Mouse (Mus musculus) frontal cortex, postnatal 36 days (tissue): ENCODE measurements at regions not wholly inside any gene's neighbourhood (a gene's known extent, or its start where the extent isn't known, plus 50 kb on each side); places are given as distances from the start of the nearest gene placed in this dataset.
A peak's percentile ranks its signal among the peaks of the same experiment; 100 is the strongest.
"Not testable (repeated sequence)": the region's sequence is repeated elsewhere in the genome, so short reads cannot be mapped to it uniquely, and the experiment has no call there.

Experiments used
- DNase-seq, 2 experiments: peaks; one replicate each; pipeline ENCODE4 v3.0.0; 2022; ENCODE audit warnings: low spot score in 2 of 2

DNA sequence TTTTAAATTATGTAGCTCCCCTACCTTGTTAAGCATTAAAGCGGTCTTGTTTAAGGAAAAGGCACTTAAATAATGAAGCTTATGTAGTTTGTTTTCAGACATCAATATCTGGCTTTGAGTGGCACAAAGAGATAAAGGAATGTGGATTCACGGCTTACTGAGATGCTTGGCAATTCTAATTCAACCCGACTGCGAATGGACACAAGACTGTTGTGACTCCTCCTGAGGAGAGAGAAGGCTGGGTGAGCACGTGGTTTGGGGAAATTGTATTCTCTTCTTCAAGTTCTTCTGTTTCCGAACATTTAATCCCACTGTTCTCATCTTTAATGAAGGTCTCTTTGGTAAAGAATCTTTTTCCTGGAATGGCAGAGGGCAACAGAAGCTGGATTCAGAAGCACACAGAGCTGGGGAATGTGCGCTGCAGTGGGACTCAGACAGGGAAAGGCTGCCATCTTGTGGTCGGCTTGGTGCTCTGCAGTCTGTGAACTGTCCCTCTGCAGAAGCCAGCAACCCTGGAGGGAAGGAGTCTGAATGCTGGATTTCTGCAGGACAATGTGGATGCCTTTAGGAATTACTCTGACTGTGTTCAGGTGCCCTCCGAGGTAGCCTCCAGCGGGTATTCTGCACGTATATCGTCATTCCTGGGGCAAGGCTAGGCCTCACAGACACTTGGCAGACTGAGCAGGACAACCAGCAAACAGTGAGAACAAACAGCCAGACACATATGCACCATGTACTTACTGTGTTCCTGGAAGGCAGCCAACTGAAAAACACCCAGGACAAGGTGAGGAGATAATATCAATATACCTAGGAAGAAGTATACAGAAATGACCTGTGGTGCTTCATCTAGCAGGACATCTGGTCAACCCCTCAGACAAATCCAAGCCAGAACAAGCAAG lies 54.0 kb upstream of the Pax1 start:
- DNase-seq = peak; percentile 69 to 78

DNA sequence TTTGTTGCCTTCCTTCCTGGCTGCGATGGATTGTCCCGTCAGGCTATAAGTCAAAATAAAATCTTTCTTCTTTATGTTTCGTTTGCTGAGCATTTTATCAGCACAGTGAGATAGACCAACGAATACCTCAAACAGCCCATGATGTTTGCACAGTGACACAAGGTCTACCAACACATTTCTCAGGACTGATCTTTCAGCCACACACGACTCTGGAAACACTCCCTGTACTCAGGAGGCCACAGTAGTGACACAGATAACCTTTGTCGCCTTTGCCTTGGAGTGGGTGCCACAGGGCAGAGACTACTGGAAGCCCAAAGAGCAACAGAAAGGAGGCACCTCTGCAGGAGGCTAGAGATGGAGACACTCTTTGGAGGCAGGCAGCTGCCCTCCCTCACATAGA lies 55.0 kb upstream of the Pax1 start:
- DNase-seq = no peak

GRCm38 (mm10) chr2:147305262-147305661 lies 56.5 kb upstream of the Pax1 start:
- peak; percentile 19 to 66 for DNase-seq

DNA sequence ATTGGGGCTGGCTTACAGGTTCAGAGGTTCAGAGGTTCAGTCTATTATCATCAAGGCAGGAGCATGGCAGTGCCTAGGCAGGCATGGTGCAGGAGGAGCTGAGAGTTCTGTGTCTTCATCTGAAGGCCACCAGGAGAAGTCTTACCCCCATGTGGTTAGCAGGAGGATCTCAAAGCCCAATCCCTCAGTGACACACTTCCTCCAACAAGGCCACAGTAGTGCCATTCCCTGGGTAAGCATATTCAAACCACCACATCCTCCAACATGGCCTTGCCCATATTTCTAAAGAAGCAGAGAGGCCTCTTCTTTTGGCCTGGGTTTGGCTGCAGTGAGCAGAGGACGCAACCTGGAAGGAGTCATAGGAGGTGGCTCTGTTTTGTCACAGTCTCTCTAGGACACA lies 61.2 kb upstream of the Pax1 start:
- no peak for DNase-seq

- no peak for DNase-seq
Measured at GRCm38 (mm10) chr2:147299359-147299758, 62.4 kb upstream of the Pax1 start.

DNA sequence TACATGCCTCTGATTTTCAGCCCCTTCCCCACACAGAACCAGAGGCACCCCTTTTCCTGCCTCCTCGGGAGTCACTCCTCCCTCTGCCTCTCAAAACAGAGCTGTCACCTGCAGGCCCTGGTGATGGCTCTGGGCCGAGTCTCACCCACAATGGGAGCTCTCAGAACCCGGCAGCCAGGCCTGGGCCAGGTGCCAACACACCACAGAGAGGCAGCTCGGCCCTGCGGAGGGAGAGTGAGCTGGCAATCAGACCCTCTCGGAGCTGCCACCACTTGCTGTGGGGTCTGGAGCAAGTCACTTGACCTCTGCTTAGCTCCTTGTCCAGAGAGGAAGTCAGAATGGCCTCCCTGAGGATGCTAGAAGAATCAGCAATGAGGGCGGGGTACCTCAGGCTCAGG lies 63.2 kb upstream of the Pax1 start:
- DNase-seq = peak; percentile 71 to 82

- no peak for DNase-seq
Measured at GRCm38 (mm10) chr2:147297876-147298498, 63.7 kb upstream of the Pax1 start.

GRCm38 (mm10) chr2:147294926-147295325 lies 66.8 kb upstream of the Pax1 start:
- not testable (repeated sequence) for DNase-seq

GRCm38 (mm10) chr2:147293294-147293688 lies 68.4 kb upstream of the Pax1 start:
- no peak for DNase-seq

GRCm38 (mm10) chr2:147292387-147293293 lies 69.1 kb upstream of the Pax1 start:
- DNase-seq = no peak

DNA sequence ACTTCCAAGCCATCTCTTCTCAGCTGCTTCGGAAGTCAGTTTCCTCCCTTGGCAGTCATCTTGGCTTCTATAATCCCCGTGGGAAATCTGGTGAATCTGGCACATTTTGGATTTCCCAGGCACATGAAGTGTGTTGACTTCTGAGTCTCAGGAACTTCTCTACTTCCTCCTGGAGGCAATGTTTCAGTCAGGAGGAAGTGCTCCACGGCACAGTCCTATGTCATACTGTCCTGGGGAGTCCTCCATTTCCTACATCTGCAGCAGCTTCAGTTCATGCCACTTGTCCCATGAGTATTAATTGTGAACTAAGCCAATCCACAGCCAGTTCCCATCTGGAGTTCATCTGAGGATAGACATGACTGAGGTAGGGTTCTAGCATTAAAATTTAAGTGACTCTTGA lies 78.3 kb upstream of the Pax1 start:
- no peak for DNase-seq

- DNase-seq = no peak
Measured at GRCm38 (mm10) chr2:147277636-147278035, 83.6 kb upstream of the Nkx2-2 start.

DNA sequence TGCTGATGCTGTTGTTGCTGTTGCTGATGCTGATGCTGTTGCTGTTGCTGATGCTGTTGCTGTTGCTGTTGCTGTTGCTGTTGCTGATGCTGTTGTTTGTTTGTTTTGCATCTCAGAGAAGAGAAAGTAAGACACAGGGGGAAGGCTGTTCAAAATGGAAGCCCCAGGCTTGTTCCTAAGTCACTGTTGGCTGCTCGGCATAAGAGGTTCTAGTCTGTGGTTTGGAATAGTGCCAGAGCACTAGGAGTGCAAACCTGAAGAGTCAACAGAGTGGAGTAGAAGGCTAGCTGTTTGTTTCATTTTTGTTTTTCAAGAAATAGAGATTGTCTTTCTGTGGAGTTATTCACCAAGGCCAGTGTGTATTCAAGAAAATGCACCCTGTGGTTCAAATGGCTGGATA lies 75.1 kb upstream of the Nkx2-2 start:
- no peak for DNase-seq

DNA sequence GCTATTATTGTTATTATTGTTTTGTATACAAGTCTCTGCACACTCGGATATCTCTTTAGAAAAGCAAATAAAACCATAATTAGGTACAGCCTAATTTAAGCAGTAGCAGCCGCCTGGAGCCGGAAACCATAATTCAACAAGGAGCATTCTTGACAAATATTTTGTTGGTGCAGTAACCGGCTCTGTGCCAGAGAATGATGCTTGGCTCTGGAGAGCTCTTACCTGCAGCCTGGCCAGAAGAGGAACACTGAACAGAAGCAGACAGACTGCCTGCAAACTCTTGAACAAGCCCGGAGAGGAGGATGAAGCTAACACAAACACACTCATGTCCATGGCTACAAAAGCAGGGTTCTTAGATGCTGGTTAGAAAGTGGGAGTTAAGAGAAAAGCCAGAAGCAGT lies 73.9 kb upstream of the Nkx2-2 start:
- no peak for DNase-seq

DNA sequence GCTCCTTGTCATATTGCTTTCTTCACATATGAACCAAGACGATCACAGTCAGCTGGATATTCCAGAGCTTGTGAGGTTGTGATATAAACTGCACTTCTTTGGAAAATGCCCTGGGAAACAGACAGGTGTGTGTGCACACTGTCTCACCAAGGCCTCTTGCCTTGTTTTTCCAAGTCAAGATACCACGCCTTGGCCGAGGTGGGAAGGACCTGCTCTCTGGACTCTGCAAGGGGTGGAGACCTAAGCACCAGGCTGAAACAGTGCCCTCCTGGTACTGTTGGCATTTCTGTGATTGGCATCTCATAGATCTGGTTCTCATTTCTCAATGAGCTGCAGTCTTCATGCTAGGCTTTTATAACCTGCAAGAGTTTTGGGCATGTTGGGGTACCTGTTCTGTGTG lies 73.2 kb upstream of the Nkx2-2 start:
- no peak for DNase-seq

DNA sequence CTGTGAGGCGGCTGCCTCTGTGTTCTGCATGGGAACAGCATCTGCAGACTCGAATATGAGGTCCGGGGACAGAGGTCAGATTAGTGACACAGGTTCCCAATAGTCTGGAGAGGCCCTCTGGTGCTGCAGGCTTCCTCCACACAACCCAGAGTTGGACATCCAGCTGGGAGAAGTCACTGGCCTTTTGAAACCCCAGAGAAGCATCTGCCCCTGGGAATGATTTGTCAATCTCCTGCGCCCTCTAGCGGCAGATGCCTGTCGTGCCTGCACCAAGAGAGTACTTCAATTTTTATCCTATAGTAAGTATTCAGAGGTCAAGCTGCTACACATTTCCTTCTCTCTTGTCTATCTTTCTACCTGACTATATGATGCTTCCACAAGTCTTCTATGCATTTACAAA lies 62.7 kb upstream of the Nkx2-2 start:
- peak; percentile 39 to 49 for DNase-seq

- no peak for DNase-seq
Measured at GRCm38 (mm10) chr2:147254944-147255343, 60.9 kb upstream of the Nkx2-2 start.

GRCm38 (mm10) chr2:147254137-147254536 lies 60.1 kb upstream of the Nkx2-2 start:
- no peak for DNase-seq

GRCm38 (mm10) chr2:147247981-147248514 lies 54.0 kb upstream of the Nkx2-2 start:
- no peak for DNase-seq

DNA sequence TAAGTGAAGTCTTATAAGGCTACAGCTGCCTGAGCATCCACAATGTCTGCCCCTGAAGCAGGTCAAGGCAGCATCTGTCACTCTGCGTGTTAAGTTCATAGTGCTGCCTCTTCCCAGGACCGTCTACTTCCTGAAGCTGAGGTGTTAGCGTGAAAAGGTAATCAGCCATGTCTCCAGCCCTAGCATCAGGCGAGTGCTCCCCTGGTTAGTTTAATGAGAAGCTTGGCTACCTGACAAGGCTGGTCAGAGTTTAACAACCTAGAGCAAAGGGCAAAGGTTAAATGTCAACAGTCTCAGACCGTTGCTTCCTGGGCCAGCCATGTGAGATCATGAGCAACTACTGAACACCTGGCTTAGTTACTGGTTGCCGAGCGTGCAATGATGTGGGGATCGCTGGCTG lies 53.2 kb upstream of the Nkx2-2 start:
- no peak for DNase-seq

DNA sequence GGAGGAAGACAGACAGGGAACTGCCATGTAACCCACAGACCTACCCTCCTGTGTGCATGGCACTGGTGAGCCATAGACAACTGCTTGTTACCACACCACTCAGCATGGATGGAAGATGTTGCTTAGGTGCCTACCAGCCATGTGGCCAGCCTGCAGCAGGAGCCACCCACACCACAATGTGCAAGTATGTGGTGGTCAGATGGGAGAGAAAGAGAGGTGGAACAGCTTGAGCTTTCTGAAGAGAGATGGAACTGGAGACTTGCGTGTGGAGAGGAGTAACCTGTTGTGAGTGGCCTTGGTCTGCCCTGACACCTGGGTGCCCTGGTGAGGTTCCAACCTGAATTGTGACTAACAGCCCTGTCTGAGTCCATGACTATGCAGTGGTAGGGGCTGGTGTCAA lies 50.4 kb upstream of the Nkx2-2 start:
- no peak for DNase-seq
